Mouse (Mus musculus) heart, postnatal 36 days (tissue): ENCODE measurements around the gene Agl. TPM values are rescaled to one million over a fixed set of nuclear protein-coding genes. Genes with fewer than 3 reads are reported as not detected.
"Not testable (repeated sequence)": the region's sequence is repeated elsewhere in the genome, so short reads cannot be mapped to it uniquely, and the experiment has no call there.

Experiments used
- DNase-seq, 2 experiments: peaks; one replicate each; pipeline ENCODE4 v3.0.0; 2021 to 2022
- intact Hi-C: fragments of 180-260 bp; cut with DNase I; formaldehyde crosslinking; loops from one replicate; pipeline ENCODE4 v1.15.1; 2025
- total RNA-seq, 2 experiments: library from RNA; stranded (reverse); gene quantifications; 2 replicates each; pipeline ENCODE4 v1.2.3; 2021

Gene Agl
- total RNA-seq, 2 experiments from 2014 or later = 189 to 212 TPM

DNA sequence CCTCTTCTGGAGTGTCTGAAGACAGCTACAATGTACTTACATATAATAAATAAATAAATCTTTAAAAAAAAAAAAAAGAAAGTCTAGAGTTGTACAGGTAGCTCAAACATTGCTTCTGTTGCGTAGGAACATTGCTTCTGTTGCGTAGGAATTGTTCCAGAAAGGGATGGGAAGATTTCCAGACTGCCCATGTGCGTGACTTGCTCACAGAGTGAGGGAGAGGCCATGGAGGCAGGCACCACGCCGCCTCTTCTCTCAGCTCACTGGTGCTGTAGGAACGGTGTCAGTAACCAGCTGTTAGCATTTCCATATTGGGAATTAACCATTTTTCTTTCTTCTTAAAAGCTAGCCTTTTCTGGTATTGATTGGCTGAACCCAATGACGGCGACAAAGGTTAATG lies 55.1 kb downstream of the Agl start:
- no peak for DNase-seq
- intact Hi-C loops = loop anchor here (10.0 kb wide), 1 partner anchor 718 kb away; no protein-coding TSS in a partner anchor

DNA sequence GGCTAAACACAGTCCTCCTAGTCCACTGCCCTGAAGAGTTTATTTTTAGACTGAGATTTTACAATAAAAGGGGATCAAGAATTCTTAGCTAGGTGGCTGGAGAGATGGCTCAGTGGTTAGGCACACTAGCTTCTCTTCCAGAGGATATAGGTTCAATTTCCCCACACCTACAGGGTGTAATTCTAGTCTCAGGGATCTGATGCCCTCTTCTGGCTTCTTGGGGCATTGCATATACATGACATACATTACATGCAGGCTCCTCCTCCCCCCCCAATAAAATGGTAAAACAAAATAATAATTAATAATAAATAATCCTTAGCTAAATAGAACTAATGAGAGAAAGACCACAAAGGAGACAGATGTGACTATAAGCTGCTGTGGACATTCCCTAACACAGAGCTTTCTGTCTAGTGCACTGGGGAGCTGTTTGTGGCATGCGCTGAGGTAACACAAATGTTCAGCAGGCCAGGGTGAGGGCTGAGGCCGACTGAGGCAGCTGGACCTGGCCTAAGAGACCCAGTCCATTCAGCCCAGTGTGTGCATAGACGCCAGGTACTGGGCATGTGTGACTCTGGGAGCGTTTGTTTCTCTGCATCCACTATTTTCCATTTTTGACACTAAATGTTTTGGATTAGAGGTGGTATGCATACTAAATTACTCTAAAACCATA lies 56.6 kb downstream of the Agl start:
- intact Hi-C loops = loop anchor here (2.0 to 10.0 kb wide), 3 partner anchors 157 to 717 kb away; partner anchors contain the start of genes Rtca and Sass6
- DNase-seq = peak; percentile 31 to 44

DNA sequence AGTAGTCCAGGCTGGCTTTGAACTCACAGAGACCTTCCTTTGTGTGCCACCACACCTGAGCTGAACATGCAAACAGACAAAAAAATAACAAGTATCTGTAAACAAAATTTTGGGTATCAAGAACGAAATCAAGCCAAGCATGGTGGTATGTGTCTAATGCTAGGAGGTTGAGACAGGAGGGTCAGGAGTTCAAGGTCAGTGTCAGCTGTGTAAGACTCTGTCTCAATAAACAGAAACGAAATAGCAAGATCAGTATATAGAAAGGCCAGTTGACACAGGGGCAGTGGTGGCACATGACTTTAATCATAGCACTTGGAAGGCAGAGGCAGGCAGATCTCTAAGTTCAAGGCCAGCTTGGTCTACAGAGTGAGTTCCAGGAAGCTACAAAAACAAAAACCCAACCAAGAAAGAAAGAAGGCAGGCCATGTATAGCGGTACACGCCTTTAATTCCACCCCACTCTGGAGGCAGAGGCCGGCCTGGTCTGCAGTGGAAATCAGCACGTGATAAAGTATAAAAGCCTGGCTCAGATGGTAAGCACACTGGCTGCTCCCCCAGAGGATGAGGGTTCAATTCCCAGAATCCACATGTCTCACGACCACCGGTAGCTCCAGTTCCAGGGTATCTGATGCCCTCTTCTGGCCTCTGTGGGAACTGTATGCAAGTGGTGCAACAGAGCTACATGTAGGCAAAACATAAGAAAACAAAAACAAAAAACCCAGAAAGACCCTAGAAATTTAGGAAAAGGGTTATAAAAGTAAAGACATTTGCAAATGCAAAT lies 59.4 kb downstream of the Agl start:
- DNase-seq = peak; percentile 36 to 59
- intact Hi-C loops = loop anchor here (2.0 to 10.0 kb wide), 3 partner anchors 50 to 416 kb away; partner anchors contain the start of gene Cdc14a

DNA sequence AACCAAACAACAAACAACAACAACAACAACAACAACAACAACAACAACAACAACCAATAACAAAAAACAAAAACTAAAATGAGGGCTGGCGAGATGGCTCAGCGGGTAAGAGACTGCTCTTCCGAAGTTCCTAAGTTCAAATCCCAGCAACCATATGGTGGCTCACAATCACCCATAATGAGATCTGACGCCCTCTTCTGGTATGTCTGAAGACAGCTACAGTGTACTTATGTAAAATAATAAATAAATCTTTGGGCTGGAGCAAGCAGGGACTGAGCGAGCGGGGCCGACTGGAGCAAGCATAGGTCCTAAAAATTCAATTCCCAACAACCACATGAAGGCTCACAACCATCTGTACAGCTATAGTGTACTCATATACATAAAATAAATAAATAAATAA lies 60.3 kb downstream of the Agl start:
- intact Hi-C loops = loop anchor here (2.0 to 10.0 kb wide), 3 partner anchors 49 to 415 kb away; partner anchors contain the start of gene Cdc14a
- DNase-seq = not testable (repeated sequence)

DNA sequence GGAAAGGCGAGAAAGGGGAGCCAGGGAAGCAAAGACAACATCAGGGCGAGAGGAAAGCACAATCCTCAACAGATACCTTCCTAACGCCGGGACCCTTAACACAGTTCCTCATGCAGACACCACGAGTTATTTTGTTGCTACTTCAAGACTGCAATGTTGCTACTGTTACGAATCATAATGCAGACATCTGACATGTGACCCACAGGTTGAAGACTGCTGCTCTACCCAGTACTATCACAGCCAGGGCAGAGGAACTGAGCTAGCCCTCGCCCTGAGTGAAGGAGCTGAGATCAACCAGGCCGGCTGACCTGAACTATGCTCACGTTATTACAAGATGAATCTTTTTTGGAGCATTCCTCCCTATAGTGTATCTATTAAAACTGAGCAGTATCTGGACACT lies 67.0 kb downstream of the Agl start:
- no peak for DNase-seq
- intact Hi-C loops = loop anchor here (10.0 kb wide), 1 partner anchor 316 kb away; the partner anchor contains the start of gene Cdc14a

DNA sequence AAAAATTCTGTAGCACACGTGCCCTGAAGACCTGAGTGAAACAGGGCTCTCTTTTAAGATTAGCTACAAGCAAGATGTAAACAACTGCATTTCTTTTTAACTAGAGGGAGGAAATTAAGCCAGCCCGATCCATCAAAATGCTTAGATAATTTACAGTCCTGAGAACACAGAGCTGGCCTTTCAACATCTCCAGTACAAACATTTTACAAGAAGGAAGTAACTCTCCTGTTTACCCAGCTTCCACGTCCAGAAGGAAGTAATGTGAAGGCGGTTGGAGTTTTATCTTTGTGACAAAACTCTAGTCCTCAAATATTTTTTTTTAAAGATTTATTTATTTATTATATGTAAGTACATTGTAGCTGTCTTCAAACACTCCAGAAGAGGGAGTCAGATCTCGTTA lies 67.9 kb downstream of the Agl start:
- intact Hi-C loops = loop anchor here (10.0 kb wide), 1 partner anchor 315 kb away; the partner anchor contains the start of gene Cdc14a
- DNase-seq = no peak

DNA sequence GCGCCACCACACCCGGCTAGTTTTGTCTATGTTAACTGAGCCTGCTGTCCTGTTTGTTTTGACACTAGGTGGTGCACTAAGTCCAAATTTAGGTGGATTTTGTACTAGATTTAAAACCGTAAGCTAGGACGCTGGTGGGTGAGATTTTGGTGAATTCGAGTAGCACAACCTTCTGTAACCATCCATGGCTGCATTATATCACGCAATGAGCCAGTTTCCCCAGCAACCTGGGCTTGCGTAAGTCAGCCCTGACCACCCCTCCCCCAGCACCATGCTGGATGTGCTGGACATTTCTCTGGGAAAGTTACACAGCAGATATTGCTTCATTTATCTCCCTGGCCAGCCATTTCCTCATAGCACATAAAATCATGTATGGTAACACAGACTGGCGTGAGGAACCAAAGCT lies 70.6 kb downstream of the Agl start:
- DNase-seq = no peak

DNA sequence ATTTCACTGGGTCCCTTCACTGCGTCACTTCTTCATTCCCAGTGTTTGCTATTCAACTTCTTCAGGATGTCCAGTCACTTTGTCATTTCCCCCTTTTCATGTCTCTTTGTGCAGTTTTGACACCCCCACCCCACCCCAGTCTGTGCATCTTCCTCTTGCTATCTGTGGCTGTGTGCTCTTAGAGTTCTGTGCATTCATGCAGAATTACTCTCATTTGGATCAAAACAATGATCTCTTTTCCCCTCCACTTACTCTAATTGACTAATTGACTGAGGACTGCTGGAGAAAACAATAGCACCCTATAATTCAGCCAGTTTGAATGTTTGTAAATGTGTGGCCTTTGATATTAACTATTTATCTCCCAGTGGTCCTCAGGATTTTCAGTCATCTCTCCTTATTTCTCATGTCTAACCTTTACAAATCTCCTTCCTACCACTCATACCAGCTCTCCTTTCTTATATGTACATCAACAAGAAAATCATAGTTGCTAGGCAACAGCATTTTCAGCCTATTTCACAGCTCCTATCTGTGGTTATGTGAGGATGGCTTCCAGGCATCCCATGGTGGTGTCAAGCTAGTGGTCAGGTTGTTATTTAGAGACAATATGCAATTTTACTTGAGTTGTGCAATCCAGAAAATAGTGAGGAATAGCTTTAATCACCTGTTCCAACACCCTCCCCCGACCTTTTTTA lies 78.3 kb downstream of the Agl start:
- intact Hi-C loops = no loop called here
- no peak for DNase-seq

More for the DNA sequence above, 70.6 kb downstream of the Agl start:
- intact Hi-C loops = no loop called here

DNA sequence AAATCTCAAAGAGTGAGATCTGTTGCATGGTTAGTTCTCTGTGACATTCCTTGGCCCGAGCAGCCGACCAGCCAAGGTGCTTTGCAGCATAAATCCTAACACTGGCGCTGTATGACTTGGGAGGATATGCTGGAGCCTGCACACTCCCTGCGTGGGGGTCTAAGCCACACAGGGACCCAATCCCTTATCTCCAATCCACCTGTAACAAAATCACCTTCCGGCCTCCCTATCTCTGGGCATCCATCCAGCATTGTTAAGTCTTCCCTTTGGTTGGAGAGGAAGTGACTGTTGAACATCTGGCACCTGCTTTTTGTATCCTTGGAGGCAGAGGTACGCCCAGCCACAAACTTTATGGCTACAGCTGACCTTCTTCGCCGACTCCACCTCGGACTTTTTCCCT lies 81.2 kb downstream of the Agl start:
- intact Hi-C loops = no loop called here
- peak; percentile 19 to 29 for DNase-seq

DNA sequence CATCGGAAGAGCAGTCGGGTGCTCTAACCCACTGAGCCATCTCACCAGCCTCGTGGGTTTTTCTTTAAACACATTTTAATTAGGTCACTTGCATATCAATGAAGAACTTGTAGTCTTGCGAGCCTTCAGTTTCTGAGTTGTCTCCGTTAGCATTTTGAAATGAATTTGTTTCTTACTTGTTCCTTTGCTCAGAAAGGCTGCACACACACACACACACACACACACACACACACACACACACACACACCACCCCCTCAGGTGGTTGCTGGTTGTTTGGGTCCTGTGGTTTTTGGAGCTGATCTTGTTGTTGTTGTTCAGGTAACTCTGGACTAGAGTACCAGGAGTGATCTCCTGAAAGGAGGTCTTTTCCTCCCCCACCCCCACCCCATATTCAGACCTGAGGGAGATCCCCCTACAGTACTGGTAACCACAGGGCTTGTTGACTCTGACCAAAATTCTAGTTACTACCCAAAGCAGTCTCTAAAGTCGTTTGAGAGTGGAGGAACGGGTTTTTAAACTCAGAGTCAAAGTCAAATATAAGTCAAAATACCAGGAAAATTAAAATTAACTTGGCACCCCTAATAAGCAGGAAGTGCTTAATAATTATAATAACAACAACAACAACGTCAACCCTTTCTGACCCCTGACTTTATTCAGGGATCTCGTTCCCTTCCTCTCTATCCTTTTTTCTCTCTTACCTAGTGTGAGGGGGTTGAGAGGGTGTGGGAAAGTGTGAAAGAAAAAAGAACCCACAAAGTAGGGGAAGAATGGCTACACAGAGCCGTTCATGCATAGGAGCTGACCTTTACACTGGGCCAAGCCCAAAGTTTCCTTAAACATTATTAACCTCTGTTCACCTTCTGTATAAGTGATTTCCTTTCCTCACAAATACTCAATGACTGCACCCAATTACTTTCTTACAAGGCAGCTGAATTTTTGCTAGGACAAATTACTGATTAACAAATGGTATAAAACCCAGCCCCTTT lies 84.2 kb downstream of the Agl start:
- DNase-seq = no peak
- intact Hi-C loops = no loop called here

DNA sequence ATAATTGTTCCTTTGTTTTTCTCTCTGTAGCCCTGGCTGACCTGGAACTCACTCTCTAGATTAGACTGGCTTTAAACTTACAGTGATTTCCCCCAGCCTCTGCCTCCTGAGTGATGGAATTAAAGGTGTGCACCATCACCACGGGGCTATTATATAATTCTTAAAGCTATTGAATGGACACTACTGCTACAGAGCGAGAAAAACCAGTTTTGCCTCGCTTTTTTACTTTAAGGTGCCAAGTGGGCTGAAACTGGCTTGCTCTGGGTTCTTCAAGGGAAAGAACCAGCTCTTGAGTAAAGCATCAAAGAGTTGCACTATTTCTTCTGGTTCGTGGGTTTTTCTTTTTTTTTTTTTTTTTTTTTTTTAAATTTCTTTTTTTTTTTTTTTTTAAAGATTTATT lies 85.0 kb downstream of the Agl start:
- intact Hi-C loops = no loop called here
- DNase-seq = no peak

DNA sequence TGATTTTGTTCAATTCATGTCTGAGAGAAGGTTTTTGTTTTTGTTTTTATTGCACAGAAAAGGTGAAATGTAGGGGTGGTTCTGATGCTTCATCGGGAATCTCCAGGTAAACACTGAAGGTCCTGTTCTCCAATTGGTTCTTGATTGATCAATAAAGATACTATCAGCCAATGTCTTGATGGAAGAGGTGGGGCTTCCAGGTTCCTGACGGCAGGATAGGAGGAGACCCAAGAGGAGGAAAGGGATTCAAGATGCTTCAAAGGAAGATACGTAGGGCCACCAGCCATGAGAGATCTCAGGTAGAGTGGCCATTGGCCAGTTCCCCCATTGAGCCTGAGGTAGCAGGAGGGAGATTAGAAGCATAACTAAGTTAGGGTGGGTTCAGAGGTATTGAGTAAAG lies 89.0 kb downstream of the Agl start:
- intact Hi-C loops = no loop called here
- no peak for DNase-seq

DNA sequence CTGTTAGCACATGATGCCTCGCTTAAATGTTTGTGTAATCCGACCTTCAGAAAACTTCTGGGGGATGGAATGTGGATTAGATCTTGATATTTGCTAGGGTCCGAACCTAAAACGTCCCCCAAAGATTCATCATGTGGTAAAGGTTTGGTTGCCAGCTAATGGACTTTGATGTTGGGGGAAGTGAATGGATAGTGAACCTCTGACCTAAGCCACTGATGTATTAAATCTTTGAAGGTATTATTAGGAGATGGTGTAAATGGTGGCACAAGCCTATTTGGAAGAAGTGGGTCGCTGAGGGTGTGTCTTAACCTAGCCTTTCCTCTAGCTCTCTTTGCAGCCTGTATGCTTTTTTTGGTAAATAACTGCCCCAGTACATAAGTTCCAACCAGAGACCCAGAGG lies 94.9 kb downstream of the Agl start:
- intact Hi-C loops = loop anchor here (2.0 kb wide), 1 partner anchor 50 kb away; the partner anchor contains the start of gene Mfsd14a
- DNase-seq = no peak

DNA sequence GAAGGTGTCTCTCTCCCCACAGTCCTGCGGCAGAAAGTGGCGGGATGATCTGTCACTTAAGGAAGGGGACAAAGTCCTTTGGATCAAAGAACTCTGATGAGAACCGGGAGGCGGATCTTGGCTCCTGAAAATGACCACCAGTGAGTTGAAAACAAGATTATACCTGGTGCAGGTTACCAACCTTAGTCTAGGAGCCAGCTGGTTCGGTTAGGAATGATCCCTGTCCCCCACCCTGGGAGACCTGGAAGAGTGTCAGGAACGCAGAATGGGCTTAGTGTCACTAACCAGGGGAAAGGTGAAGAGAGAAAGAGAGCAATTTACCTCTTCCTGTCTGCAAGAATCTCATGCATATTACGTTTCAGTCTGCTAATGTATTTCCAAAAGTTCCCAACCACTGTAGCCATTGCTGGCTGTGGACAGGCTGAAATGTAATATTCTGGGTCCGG lies 95.5 kb downstream of the Agl start, which contains the start of gene Slc35a3:
Gene Slc35a3, minus strand, starts transcription at position 396 of the 446 bp plus-strand sequence.
- DNase-seq = no peak
- intact Hi-C loops = loop anchor here (2.0 kb wide), 1 partner anchor 50 kb away; the partner anchor contains the start of gene Mfsd14a

DNA sequence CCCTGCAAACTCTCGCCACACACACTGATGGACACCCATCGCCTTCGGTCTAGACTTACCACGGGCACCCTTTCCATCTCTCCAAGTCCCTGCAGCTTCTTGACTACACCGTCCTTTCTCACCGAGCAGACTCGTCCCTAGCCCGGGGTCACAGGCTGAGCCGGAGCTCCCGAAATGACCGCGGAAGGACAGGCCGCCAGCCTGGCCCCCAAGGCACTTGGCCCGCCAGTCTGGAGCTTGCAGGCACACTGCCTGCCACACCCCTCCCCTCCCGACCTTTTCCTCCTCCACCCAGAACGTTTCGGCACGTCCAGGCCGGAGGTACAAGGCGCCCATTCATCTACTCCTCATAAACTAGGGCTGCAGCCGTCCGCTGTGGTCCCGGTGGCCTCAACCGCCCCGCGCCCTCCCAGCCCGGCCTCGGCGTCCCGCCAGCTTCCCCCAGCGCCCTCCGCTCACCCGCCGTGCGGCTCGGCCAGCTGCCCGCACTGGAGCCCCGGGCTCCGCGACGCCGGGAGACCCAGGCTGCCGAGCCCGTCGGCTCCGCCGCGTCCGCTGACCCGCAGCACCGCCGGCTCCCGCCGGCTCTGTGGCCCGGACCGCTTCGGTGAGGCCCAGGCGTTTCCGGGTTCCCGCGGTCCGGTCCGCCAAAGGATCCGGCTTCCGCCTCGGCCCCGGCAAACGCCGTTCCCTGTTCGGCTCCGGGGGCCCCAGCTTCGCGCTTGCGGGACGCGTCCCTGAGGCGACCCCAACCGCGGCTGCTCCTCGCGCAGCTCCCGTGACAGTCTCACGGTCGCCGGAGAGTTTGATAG lies 96.1 kb downstream of the Agl start:
- peak; percentile 85 to 90 for DNase-seq
- intact Hi-C loops = loop anchor here (2.0 kb wide), 1 partner anchor 49 kb away; the partner anchor contains the start of gene Mfsd14a

DNA sequence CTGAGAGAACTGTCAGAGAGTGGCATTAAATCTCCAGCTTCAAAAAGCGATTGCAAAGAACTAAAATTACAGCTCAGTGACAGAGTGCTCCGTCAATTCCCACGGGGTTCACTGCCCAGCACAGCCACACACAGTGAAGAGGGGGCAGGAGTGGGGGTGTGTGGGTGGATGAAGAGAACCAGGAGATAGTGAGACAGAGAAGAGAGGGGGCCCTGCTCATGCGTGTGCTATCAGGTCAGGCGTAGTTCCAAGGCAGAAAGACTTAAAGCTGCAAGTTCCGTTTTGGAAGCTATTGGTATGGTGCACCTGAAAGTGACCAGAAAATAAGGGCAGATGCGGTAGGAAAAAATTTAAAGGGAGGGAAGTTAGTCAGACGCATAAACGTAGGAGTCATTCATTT lies 97.0 kb downstream of the Agl start:
- DNase-seq = no peak
- intact Hi-C loops = no loop called here

DNA sequence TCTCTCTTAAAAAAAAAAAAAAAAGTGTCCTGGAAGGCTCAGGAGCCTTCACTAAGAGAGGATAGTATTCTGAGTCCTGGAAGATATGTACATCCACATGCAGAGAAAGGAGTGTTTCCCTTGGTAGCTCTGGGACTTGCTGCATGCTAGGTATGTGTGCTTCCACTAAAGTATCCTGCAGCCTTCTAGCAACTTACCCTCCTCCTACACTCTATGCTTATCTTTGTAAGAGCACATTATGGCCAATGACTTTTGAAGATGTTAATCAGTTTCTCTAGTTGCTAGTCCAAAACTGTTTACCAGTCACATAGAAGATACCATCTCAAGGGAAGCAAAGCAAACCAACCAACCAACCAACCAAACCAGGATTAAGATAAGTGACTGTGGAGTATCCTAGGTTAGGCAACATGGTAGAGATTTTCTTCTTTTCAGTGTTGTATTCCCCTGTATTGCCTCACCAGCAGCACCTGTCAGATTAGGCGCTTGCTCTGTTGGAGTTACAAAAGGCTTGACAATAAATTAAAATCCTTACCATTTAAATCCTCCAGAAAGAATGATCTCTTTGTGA lies 102.2 kb downstream of the Agl start:
- no peak for DNase-seq
- intact Hi-C loops = no loop called here

DNA sequence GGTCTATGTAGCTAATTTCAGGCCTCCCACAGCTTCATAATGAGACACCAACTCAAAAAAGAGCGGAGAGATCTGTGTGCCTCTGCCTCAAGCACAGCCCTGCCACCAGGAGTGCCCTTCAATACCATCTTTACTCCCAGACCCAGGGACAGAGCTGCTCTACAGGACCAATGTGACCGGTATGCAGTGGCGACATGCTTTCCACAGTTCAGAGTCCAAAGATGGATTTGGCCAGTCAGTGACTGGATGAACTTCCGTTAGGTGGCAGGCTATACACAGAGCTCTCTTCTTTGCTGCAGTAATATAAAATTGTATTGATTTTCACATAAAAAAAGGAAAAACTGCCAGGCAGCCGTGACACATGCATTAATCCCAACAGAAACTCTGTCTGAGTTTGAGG lies 104.1 kb downstream of the Agl start:
- DNase-seq = no peak
- intact Hi-C loops = no loop called here
